Mouse (Mus musculus) spleen, adult 2 months (tissue): ENCODE measurements around the gene Ptprm.

ENCODE experiments used
- CTCF ChIP-seq: fragments of 200-500 bp; IDR thresholded peaks from 2 replicates; pipeline ENCODE4 v1.5.1; 2011; ENCODE audit warnings: mild to moderate bottlenecking, inconsistent platforms; ENCODE audit not compliant: insufficient read depth, insufficient read length, insufficient replicate concordance; ENCODE audit errors: extremely low read depth
- POLR2A ChIP-seq: fragments of 200-500 bp; IDR thresholded peaks from 2 replicates; pipeline ENCODE4 v1.6.1; 2011; ENCODE audit warnings: low read depth, low read length, inconsistent platforms

GRCm38 (mm10) chr17:67084501-67084900 lies 269.8 kb downstream of the Ptprm start:
- TF ChIP-seq CTCF (no peak), POLR2A (no peak)
